Mouse (Mus musculus) forebrain, embryonic 10.5 days (tissue): ENCODE results near the gene Inca1. TPM values are rescaled to one million over a fixed set of nuclear protein-coding genes. Genes with fewer than 3 reads are reported as not detected.
A peak's percentile ranks its signal among the peaks of the same experiment; 100 is the strongest.

Source experiments
- DNase-seq: peaks from one replicate; pipeline ENCODE4 v3.0.0-alpha.2; 2017; ENCODE audit warnings: low spot score; ENCODE audit errors: extremely low spot score
- H3K27ac ChIP-seq: fragments of 300-500 bp; sonication (generic); 2 replicates; pipeline ENCODE4 v1.5.1; 2016; ENCODE audit warnings: mild to moderate bottlenecking
- H3K27me3 ChIP-seq: fragments of 300-500 bp; sonication (generic); 2 replicates; pipeline ENCODE4 v1.6.1; 2016; ENCODE audit warnings: mild to moderate bottlenecking; ENCODE audit not compliant: poor library complexity, severe bottlenecking
- H3K36me3 ChIP-seq: fragments of 300-500 bp; sonication (generic); replicated peaks from 2 replicates; pipeline ENCODE4 v1.6.1; 2016; ENCODE audit warnings: mild to moderate bottlenecking, moderate library complexity
- H3K4me1 ChIP-seq: fragments of 300-500 bp; sonication (generic); 2 replicates; pipeline ENCODE4 v1.6.1; 2016
- H3K4me3 ChIP-seq: fragments of 300-500 bp; sonication (generic); 2 replicates; pipeline ENCODE4 v1.5.1; 2016; ENCODE audit warnings: mild to moderate bottlenecking, moderate library complexity
- H3K9me3 ChIP-seq: fragments of 300-500 bp; sonication (generic); 2 replicates; pipeline ENCODE4 v1.6.1; 2016; ENCODE audit warnings: mild to moderate bottlenecking, moderate library complexity
- WGBS: fragments of 180-500 bp; shearing (Covaris S2); methylation state at CpG from one replicate; pipeline ENCODE4 v1.1.7; 2016; 5-methylcytosine and 5-hydroxymethylcytosine counted together
- polyA plus RNA-seq: library from polyadenylated mRNA; unstranded; fragments of >200 nt; fragmentation: Nextera tagmentation; extraction: Ambion mirVana; gene quantifications from 2 replicates; pipeline ENCODE4 v1.2.1, GENCODE M21; 2016

Inca1 gene
- polyA plus RNA-seq = 0.63 and 1.1 TPM in 2 replicates

DNA sequence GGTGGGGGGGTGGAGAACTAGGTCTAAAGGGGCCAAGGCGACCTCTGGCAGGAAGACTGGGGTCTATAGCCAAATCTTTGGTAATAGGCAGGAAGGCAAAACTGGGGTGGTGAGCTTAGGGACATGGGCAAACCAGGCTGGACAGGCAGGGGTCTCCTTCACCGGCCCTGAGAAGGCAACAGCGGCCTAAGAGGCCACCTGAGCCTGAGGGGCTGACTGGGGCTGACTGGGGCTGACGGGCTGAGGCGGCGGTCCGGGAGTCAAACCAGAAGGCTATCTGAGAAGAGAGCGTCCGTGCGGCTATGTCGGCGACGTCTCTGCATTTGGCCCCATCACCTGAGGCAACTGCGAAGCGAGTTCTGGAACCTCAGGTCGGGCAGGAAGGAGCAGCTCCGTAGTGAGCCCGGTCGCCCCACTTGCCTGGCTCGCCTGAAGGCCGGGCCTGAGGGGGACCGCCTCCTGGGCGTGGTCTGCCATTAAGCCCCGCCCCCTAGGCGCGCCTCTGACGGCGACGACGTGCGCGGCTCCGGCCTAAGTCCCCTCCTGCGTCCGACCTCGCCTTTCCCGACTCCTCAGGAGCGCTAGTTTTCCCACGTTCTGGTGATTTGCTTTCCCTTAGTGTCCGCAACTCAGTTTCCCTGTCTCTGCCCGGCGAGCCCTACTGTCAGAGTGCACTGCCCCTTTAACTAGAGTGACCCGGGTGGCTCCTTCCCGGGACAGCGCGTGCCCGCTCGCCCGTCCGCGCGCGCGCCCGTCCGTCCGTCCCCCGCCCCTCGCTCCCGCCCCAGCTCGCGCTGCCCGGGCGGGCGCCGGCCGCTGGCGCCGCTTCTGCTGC is at the start of gene Inca1, which contains the start of gene Kif1c:
TSS of gene Inca1 (minus strand) at position 434 of the 835 bp plus-strand sequence.
TSS of gene Kif1c (plus strand) at position 827 of the 835 bp plus-strand sequence.
- DNase-seq = peak; percentile 90
- peak within 1 kb of the TSS; percentile 95 for H3K27ac ChIP-seq
- H3K4me1 ChIP-seq = peaks cover 33% of the 10 kb centered on the region
- H3K36me3 ChIP-seq = peaks cover 27% of the 10 kb centered on the region
- no peaks in the 10 kb centered on the region for H3K27me3 ChIP-seq
- no peaks in the 10 kb centered on the region for H3K9me3 ChIP-seq
- WGBS = 1% methylated on average over 69 of the region's 69 CpGs
- H3K4me3 ChIP-seq = peak within 1 kb of the TSS; percentile 95

DNA sequence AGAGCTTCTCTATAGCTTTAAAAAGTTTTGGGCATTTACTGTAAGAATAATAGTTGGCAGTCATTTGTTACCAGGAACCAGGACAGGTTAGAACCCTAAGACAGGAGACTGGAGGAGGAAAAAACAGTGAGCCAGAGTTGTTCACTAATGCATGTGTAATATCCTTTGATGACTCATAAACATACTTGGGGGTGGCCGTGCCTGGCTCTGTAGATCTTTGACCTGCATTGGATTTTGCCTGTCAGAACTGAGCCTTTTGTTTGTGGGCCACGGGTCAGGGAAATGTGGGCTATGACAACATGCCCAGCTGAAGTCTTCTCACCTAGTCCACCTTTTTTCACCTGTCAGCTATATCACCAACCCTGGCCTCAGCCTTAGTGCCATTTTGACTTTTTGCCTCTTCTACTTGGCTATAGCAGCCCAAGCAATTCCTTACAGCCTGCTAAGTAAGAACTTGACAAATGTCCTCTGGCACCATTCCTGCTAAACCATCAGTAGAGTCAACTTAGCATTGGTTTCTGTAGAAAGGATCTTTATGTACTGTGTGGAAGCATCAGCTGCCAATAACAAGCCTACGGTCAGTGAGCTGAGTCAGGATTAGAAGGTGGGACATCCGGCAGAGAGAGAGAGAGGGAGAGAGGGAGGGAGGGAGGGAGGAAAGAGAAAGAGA is 48.1 kb upstream of the Inca1 start:
- 90% methylated on average over 4 of the region's 4 CpGs for WGBS
- Histone ChIP-seq H3K27ac (no peak overlapping the region), H3K36me3 (no peaks in the 10 kb centered on the region), H3K4me3 (no peak overlapping the region), H3K9me3 (0 out of 2 replicates have a peak, but pooled peaks cover 3% of the 10 kb centered on the region), H3K27me3 (no peaks in the 10 kb centered on the region), H3K4me1 (no peaks in the 10 kb centered on the region)
- no peak for DNase-seq

DNA sequence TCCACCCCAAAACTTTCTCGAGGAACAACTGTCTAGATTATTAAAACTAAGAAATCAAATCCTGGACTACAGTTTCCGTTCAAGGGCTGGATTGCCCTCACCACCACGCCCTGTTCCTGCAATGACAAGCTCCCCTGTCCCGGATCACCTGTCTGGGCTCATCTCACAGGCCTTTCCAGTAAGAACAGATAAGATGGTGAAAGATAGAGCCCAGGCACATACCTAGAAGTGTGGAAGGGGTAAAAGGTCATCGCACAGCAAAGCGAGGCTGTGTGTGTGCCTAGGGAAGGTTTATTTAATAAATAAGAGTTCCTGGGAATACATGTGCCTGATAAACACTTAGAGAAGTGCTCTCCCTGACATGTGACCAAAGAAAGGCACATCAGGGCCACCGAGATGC is 45.7 kb upstream of the Inca1 start:
- H3K27ac ChIP-seq = no peak overlapping the region
- H3K36me3 ChIP-seq = no peaks in the 10 kb centered on the region
- 86% methylated on average over 7 of the region's 7 CpGs for WGBS
- 0 out of 2 replicates have a peak, but pooled peaks cover 3% of the 10 kb centered on the region for H3K9me3 ChIP-seq
- no peak overlapping the region for H3K4me3 ChIP-seq
- no peaks in the 10 kb centered on the region for H3K27me3 ChIP-seq
- no peaks in the 10 kb centered on the region for H3K4me1 ChIP-seq
- DNase-seq = no peak

DNA sequence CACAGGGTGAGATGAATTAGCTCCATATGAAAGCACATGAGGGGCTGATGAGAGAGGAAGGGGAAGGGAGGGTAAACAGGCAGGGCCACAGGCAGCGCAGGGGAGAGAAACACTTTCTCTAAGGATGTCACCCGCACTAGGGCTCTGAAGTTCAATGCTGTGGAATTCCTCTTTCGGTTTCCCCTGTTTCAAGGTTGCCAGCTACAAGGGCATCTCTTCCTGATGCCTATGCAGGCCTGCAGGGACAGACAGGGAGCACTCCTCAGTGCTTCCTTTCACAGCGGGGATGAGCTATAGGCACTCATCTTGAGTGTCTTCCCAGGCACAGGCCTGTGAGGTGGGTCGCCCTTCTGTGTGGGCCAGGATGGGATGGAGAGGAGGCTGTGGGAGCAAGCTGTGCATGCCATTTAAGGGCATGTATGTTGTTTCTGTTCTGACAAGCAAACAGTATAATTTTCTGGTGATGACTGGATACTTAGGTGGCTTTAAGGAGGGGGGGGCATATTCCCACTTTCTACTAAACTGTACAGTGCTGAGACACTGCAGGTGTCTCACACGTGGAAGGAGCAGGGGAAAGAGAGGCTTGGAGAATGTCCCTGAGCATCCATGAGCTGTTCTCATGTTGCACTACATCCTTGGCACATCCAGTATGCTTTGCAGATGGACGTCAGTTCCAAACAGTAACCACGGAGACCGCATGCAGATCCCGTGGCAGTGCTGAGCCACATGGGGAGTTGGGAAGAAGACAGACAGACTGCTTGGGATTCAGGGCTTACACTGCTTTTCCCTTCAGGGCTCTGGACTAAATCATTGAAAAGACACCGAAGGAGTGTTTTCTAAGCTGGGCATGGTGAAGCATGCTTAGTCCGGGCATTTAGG is 42.9 kb upstream of the Inca1 start:
- DNase-seq = no peak
- Histone ChIP-seq H3K4me1 (peaks cover 4% of the 10 kb centered on the region; the same call in 1 of the 2 replicates), H3K36me3 (no peaks in the 10 kb centered on the region), H3K9me3 (no peaks in the 10 kb centered on the region), H3K4me3 (no peak overlapping the region), H3K27me3 (no peaks in the 10 kb centered on the region), H3K27ac (no peak overlapping the region)
- WGBS = 87% methylated on average over 12 of the region's 12 CpGs

DNA sequence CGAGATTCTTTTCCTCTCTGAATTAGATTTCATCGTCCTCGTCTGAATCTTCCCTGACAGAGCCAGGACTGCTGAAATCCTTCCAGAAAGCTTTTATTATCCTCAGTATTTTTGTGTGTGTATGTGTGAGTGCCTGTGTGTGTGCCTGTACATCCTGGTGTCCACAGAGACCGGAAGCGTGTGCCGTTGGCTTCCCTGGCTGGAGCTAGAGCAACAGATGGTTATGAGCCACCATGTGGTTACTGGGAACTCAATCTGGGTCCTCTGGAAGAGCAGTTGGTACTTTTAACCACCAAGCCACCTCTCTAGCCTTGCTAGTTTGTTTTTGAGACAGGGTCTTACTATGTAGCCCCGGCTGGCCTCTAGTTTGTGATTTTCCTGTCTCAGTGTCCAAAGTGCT is 42.2 kb upstream of the Inca1 start:
- WGBS = 91% methylated on average over 7 of the region's 7 CpGs
- Histone ChIP-seq H3K27me3 (no peaks in the 10 kb centered on the region), H3K4me3 (no peak overlapping the region), H3K27ac (no peak overlapping the region), H3K9me3 (no peaks in the 10 kb centered on the region), H3K4me1 (peaks cover 4% of the 10 kb centered on the region; the same call in 1 of the 2 replicates), H3K36me3 (no peaks in the 10 kb centered on the region)
- DNase-seq = no peak

DNA sequence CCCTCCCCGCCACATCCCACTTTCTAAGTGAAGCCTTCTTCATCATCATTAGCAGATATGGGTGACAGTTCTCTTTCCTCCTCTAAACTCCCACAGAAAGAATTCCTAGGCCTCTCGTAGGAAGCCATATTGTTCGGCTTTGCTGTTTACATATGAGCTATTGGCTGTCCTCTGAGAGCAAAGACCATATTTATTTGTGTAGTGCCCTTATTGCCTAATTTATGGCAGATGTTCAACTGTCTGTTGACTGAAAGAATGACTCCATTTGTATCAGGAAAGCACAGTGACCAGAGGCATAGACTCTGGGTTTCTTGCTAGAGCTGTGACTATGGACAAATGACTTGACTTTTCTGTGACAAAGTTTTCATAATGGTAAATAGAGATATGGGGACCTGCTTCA is 41.6 kb upstream of the Inca1 start:
- no peaks in the 10 kb centered on the region for H3K36me3 ChIP-seq
- WGBS = 91% methylated on average over 3 of the region's 3 CpGs
- no peak for DNase-seq

DNA sequence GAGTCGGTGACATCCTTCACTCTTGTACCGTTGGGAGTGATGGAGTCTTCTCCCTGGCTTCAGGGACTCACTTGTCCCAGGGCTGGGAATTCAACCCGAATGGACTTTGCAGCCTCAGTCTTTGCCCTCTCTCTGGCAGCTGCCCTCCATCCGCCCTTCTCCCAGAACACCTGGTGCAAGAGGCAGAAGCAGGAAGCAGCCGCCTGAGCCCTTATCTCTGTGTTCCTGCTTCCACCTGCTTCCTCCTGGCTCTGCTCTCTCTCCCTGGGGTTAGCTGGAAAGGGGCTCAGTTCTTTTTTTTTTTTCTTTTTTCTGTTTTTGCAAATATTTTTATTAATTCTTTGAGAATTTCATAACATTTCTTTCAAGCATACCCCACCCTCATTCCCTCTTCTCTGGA is 37.8 kb upstream of the Inca1 start:
- Histone ChIP-seq H3K27me3 (no peaks in the 10 kb centered on the region), H3K9me3 (no peaks in the 10 kb centered on the region), H3K4me3 (no peak overlapping the region), H3K4me1 (peaks cover 4% of the 10 kb centered on the region; the same call in 1 of the 2 replicates), H3K27ac (no peak overlapping the region), H3K36me3 (no peaks in the 10 kb centered on the region)
- WGBS = 83% methylated on average over 5 of the region's 5 CpGs
- no peak for DNase-seq

More for the DNA sequence above, 41.6 kb upstream of the Inca1 start:
- no peak overlapping the region for H3K27ac ChIP-seq
- no peaks in the 10 kb centered on the region for H3K27me3 ChIP-seq
- H3K4me1 ChIP-seq = peaks cover 4% of the 10 kb centered on the region; the same call in 1 of the 2 replicates
- no peaks in the 10 kb centered on the region for H3K9me3 ChIP-seq
- no peak overlapping the region for H3K4me3 ChIP-seq

DNA sequence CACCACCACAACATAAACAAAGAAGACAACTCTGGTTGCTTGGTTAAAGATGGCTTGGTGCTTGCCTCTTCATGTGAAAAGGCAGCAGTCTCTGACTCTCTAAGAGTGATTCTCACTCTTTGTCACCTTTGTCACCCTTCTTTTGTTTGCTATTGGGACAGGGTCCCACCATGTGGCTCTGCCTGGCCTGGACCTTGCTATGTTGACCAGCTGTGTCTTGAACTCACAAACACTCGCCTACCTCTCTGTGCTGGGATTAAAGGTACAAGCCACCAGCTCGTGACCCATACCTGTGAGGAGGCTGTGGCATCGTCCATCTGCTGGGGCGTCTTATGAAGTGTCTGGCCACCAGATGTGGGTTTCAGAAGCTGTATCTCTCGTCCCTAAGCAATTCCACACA is 33.3 kb upstream of the Inca1 start:
- peaks cover 13% of the 10 kb centered on the region for H3K36me3 ChIP-seq
- no peak overlapping the region for H3K27ac ChIP-seq
- H3K27me3 ChIP-seq = no peaks in the 10 kb centered on the region
- 63% methylated on average over 5 of the region's 5 CpGs for WGBS
- H3K4me3 ChIP-seq = no peak overlapping the region
- H3K9me3 ChIP-seq = no peaks in the 10 kb centered on the region
- no peaks in the 10 kb centered on the region for H3K4me1 ChIP-seq
- no peak for DNase-seq

DNA sequence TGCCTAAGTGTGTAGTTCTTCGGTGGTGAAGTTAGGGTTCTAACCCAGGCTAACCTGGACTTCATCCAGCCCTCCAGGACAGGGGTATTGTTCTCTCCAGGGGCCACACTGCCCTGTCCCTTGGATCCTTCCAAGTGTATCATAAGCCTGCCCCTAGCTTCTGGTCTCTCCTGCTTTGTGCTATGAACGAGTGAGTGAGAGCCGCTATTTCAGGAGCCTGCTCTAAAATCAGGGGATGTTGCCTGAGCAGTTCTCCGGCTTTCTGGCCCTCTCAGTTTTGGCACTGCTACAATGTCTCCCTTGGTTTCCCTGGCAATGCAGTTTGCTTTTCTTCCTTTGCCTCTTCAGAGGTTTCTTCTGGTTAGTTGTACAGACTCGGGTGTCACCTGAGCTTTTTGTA is 31.2 kb upstream of the Inca1 start:
- DNase-seq = no peak
- Histone ChIP-seq H3K36me3 (peaks cover 34% of the 10 kb centered on the region), H3K4me3 (no peak overlapping the region), H3K27me3 (no peaks in the 10 kb centered on the region), H3K4me1 (no peaks in the 10 kb centered on the region), H3K9me3 (no peaks in the 10 kb centered on the region), H3K27ac (no peak overlapping the region)
- 84% methylated on average over 5 of the region's 5 CpGs for WGBS

DNA sequence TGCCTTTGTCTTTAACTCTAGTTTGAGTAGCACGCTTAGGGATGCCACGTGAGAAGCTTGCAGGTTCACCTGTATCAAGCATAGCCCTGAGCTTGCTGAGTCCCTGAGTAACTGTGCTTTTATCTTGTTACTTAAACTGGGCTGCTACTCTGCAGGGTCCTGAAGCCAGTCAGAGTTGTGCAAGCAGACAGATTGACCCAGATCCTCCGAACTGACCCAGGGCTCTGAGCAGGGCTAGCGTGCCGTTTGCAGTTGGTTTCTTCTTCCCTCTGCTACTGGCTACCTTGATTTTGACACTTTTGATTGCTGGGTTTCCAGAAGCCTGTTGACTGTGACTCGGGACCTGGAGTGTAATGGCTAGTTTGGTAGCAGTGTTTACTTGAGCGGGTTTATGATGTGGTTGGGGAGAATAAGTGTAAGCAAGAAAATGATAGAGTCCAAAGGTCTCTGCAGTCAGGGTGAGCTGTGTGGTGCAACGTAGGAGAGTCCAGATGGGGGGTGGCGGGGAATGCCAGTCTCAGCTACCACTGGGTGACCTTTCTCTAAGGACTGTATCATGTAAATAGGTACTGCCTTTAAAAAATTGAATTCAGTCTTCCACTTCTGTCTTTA is 30.6 kb upstream of the Inca1 start:
- H3K27me3 ChIP-seq = no peaks in the 10 kb centered on the region
- WGBS = 85% methylated on average over 9 of the region's 9 CpGs
- H3K36me3 ChIP-seq = peaks cover 41% of the 10 kb centered on the region
- H3K4me1 ChIP-seq = no peaks in the 10 kb centered on the region
- no peaks in the 10 kb centered on the region for H3K9me3 ChIP-seq
- no peak for DNase-seq
- no peak overlapping the region for H3K27ac ChIP-seq
- H3K4me3 ChIP-seq = no peak overlapping the region

DNA sequence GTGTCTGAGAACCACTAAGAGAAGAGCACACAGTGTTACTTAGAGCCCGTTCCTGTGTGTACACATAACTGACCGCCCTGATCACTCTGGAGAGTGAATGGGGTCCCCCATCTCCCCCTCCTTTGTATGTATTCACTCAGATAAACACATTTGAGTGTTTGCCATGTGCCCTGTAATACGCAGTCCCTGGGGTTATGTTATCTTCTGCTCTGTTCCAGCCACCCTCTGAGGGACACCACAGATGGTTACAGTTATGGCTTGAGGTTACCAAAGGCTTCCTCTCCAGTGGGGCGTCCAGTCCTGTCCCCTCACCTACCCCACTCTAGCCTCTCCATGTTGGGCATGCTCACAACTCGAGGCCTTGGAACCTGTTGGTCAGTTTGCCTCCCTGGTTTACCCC is 27.4 kb upstream of the Inca1 start:
- Histone ChIP-seq H3K9me3 (no peaks in the 10 kb centered on the region), H3K4me3 (no peak overlapping the region), H3K27ac (no peak overlapping the region), H3K4me1 (no peaks in the 10 kb centered on the region), H3K36me3 (peaks cover 71% of the 10 kb centered on the region), H3K27me3 (no peaks in the 10 kb centered on the region)
- WGBS = 88% methylated on average over 5 of the region's 5 CpGs
- DNase-seq = no peak

DNA sequence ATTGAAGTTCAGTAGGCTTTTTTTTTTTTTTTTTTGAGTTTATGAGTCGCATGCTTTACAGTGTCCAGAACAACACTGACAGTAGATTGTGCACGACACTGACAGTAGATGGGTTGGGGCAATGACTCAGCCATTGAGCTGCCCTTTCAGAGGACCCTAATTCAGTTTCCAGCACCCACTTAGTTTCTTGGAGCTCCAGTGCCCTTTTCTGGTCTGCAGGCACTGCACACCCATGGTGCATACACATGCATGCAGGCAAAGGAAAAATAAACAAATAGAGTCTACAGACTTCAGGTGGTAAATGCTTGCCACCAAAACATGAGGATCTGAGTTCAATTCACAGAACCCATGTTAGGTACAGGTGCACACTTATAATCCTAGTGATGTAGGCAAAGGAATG is 26.6 kb upstream of the Inca1 start:
- WGBS = 98% methylated on average over 2 of the region's 2 CpGs
- Histone ChIP-seq H3K27ac (no peak overlapping the region), H3K4me1 (no peaks in the 10 kb centered on the region), H3K36me3 (peaks cover 79% of the 10 kb centered on the region), H3K27me3 (no peaks in the 10 kb centered on the region), H3K4me3 (no peak overlapping the region), H3K9me3 (no peaks in the 10 kb centered on the region)
- no peak for DNase-seq
